Mouse (Mus musculus) forebrain, embryonic 10.5 days (tissue): ENCODE measurements around the gene Nfix. TPM values are rescaled to one million over a fixed set of nuclear protein-coding genes. Genes with fewer than 3 reads are reported as not detected.

Experiments used
- DNase-seq: peaks from one replicate; pipeline ENCODE4 v3.0.0-alpha.2; 2017; ENCODE audit warnings: low spot score; ENCODE audit errors: extremely low spot score
- H3K27ac ChIP-seq: fragments of 300-500 bp; sonication (generic); 2 replicates; pipeline ENCODE4 v1.5.1; 2016; ENCODE audit warnings: mild to moderate bottlenecking
- H3K27me3 ChIP-seq: fragments of 300-500 bp; sonication (generic); 2 replicates; pipeline ENCODE4 v1.6.1; 2016; ENCODE audit warnings: mild to moderate bottlenecking; ENCODE audit not compliant: poor library complexity, severe bottlenecking
- H3K36me3 ChIP-seq: fragments of 300-500 bp; sonication (generic); replicated peaks from 2 replicates; pipeline ENCODE4 v1.6.1; 2016; ENCODE audit warnings: mild to moderate bottlenecking, moderate library complexity
- H3K4me1 ChIP-seq: fragments of 300-500 bp; sonication (generic); 2 replicates; pipeline ENCODE4 v1.6.1; 2016
- H3K4me3 ChIP-seq: fragments of 300-500 bp; sonication (generic); 2 replicates; pipeline ENCODE4 v1.5.1; 2016; ENCODE audit warnings: mild to moderate bottlenecking, moderate library complexity
- H3K9me3 ChIP-seq: fragments of 300-500 bp; sonication (generic); 2 replicates; pipeline ENCODE4 v1.6.1; 2016; ENCODE audit warnings: mild to moderate bottlenecking, moderate library complexity
- WGBS: fragments of 180-500 bp; shearing (Covaris S2); methylation state at CpG from one replicate; pipeline ENCODE4 v1.1.7; 2016; 5-methylcytosine and 5-hydroxymethylcytosine counted together
- polyA plus RNA-seq: library from polyadenylated mRNA; unstranded; fragments of >200 nt; fragmentation: Nextera tagmentation; extraction: Ambion mirVana; gene quantifications from 2 replicates; pipeline ENCODE4 v1.2.1, GENCODE M21; 2016

Nfix gene
- polyA plus RNA-seq, 1 experiment from 2014 or later: 1.8 TPM

- Histone ChIP-seq H3K9me3 (no peaks in the 10 kb centered on the region), H3K4me3 (no peak overlapping the region), H3K4me1 (peaks cover 40% of the 10 kb centered on the region), H3K27me3 (peaks cover 99% of the 10 kb centered on the region), H3K36me3 (no peaks in the 10 kb centered on the region), H3K27ac (no peak overlapping the region)
- WGBS: 48% methylated on average over 7 of the region's 7 CpGs
- no peak for DNase-seq
Observed at GRCm38 (mm10) chr8:84760405-84760805, 39.7 kb downstream of the Nfix start.

- DNase-seq: no peak
- 85% methylated on average over 10 of the region's 10 CpGs for WGBS
- peaks cover 99% of the 10 kb centered on the region for H3K27me3 ChIP-seq
Observed at GRCm38 (mm10) chr8:84759718-84760117, 40.4 kb downstream of the Nfix start.

DNA sequence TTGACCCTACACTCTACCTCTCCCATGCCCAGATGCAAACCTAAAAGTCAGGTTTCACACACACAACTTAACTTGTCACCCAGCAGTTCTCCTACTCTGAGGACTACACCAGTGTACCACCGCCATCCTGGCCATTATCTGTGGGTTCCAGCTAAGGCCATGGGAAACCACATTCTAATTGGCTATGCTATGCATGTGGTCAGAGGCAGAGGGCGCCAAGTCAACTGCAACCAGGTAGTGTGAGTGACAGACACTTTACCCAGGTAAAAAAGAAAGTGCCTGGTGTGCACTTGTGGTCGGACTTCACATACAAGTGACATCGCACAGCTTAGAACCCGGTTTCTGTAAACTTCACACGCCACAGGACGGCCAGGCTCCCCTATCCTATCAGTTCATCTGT is 41.0 kb downstream of the Nfix start:
- 60% methylated on average over 7 of the region's 7 CpGs for WGBS
- Histone ChIP-seq H3K36me3 (no peaks in the 10 kb centered on the region), H3K9me3 (no peaks in the 10 kb centered on the region), H3K27ac (no peak overlapping the region), H3K27me3 (peaks cover 99% of the 10 kb centered on the region), H3K4me3 (no peak overlapping the region), H3K4me1 (peaks cover 29% of the 10 kb centered on the region)
- no peak for DNase-seq

More at GRCm38 (mm10) chr8:84759718-84760117, 40.4 kb downstream of the Nfix start:
- H3K9me3 ChIP-seq: no peaks in the 10 kb centered on the region
- no peak overlapping the region for H3K27ac ChIP-seq
- no peaks in the 10 kb centered on the region for H3K36me3 ChIP-seq
- peaks cover 33% of the 10 kb centered on the region for H3K4me1 ChIP-seq
- H3K4me3 ChIP-seq: no peak overlapping the region

DNA sequence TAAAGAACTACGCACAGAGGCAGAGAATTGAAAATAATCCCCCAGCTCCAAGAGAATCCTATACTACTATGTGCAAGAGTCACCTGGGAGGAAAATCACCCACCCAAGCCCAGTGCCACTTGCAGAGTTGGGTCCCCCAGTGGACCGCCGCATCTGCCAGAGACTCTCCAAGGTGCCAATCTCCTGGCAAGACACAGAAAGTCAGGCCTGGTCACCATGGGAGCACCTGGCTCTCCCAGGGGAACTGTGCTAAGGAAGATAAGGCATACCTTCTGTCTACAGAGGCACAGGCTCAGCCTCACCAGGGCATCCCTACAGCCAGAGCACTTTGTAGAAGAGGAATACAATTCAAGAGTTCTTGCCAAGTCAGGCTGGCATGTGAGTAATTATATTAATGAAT is 41.8 kb downstream of the Nfix start:
- peaks cover 99% of the 10 kb centered on the region for H3K27me3 ChIP-seq
- no peak overlapping the region for H3K4me3 ChIP-seq
- H3K27ac ChIP-seq: no peak overlapping the region
- H3K36me3 ChIP-seq: no peaks in the 10 kb centered on the region
- H3K9me3 ChIP-seq: no peaks in the 10 kb centered on the region
- DNase-seq: no peak
- peaks cover 29% of the 10 kb centered on the region for H3K4me1 ChIP-seq
- WGBS: 90% methylated on average over 3 of the region's 3 CpGs

DNA sequence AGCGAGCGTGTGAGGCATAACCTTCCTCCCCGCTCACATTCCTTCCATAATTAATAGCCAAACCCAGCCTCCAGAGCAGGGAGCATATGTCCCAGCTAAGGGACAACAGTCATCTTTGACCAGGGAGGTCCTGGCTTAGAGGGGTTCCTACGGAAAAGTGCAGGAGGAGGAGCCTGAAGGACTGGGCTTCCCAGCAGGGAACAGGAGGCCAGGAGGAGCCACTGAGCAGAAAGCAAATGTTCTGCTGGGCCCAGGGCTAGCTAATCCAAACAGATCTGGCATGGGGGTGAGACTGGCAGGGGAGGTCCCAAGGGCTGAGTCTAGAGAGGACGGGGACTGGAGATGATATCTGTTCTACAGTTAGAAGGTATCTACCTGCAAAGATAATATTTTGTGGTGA is 42.6 kb downstream of the Nfix start:
- 39% methylated on average over 5 of the region's 5 CpGs for WGBS
- Histone ChIP-seq H3K4me1 (peaks cover 29% of the 10 kb centered on the region), H3K27ac (no peak overlapping the region), H3K4me3 (no peak overlapping the region), H3K27me3 (peaks cover 99% of the 10 kb centered on the region), H3K9me3 (no peaks in the 10 kb centered on the region), H3K36me3 (no peaks in the 10 kb centered on the region)
- no peak for DNase-seq

GRCm38 (mm10) chr8:84752734-84753582 is 47.2 kb downstream of the Nfix start:
- Histone ChIP-seq H3K4me1 (peaks cover 40% of the 10 kb centered on the region), H3K4me3 (no peak overlapping the region), H3K27me3 (peaks cover 100% of the 10 kb centered on the region), H3K27ac (no peak overlapping the region), H3K36me3 (no peaks in the 10 kb centered on the region), H3K9me3 (no peaks in the 10 kb centered on the region)
- DNase-seq: no peak
- WGBS: 70% methylated on average over 6 of the region's 6 CpGs

GRCm38 (mm10) chr8:84749519-84749918 is 50.6 kb downstream of the Nfix start:
- DNase-seq: no peak
- no peaks in the 10 kb centered on the region for H3K9me3 ChIP-seq
- H3K27ac ChIP-seq: no peak overlapping the region
- no peaks in the 10 kb centered on the region for H3K36me3 ChIP-seq
- H3K4me1 ChIP-seq: peaks cover 60% of the 10 kb centered on the region
- H3K4me3 ChIP-seq: no peak overlapping the region
- 78% methylated on average over 16 of the region's 16 CpGs for WGBS
- peaks cover 100% of the 10 kb centered on the region for H3K27me3 ChIP-seq

DNA sequence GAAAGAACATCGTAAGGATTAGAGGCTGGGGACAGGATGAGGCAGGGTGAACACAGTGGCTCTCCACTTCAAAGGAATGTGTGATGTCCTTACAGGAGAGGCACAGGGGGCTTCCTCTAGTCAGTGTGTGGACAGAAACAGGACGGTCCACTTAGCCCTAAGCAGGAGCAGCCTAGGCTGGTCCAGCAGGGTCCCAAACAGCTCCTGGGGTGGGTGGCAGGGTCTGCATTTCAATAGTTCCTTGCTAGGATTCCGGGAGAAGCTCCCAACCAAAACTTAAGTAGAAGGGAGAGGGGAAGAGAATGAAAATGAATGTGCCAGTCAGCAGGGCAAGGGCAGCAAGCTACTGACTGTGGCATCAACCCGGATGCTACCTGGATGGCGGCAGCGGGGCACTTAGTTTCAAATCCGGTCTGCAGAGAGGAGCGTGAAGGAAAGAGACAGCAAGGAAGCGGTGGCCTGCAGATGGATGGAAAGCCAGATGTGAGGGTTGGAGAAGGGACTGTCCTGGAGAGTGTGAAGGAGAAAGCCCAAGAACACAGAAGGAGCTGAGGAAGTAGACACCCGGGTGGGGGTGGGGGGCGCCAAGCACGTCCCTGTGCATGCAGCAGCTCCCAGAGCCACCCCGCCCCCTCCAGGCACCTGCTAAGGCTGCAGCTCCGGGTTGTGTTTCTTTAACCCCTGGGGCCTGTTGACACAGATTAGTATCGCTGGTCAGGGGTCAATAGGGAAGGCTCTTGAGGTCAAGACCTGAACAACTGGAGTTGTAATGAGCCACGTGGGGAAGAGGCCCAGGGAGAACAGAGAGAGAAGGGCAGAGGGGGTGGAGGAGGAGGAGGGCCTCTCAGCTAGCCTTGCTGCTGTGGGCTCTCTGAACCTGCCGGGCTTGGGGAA is 54.9 kb downstream of the Nfix start:
- Histone ChIP-seq H3K36me3 (no peaks in the 10 kb centered on the region), H3K27ac (peak overlapping the region; percentile 85), H3K9me3 (no peaks in the 10 kb centered on the region), H3K4me1 (peaks cover 80% of the 10 kb centered on the region), H3K27me3 (peaks cover 100% of the 10 kb centered on the region), H3K4me3 (peak overlapping the region; percentile 35)
- under 1% methylated on average over 17 of the region's 17 CpGs for WGBS
- DNase-seq: peak; percentile 74

GRCm38 (mm10) chr8:84743517-84744420 is 56.4 kb downstream of the Nfix start:
- H3K4me3 ChIP-seq: peak overlapping the region; percentile 35
- 2% methylated on average over 17 of the region's 17 CpGs for WGBS
- peaks cover 85% of the 10 kb centered on the region for H3K4me1 ChIP-seq
- no peaks in the 10 kb centered on the region for H3K36me3 ChIP-seq
- H3K27ac ChIP-seq: peak overlapping the region; percentile 85
- no peaks in the 10 kb centered on the region for H3K9me3 ChIP-seq
- H3K27me3 ChIP-seq: peaks cover 100% of the 10 kb centered on the region
- peak; percentile 75 for DNase-seq

GRCm38 (mm10) chr8:84743054-84743415 is 57.1 kb downstream of the Nfix start:
- Histone ChIP-seq H3K27me3 (peaks cover 100% of the 10 kb centered on the region), H3K4me3 (peak overlapping the region; percentile 35), H3K36me3 (no peaks in the 10 kb centered on the region), H3K27ac (peak overlapping the region; percentile 85), H3K4me1 (peaks cover 92% of the 10 kb centered on the region), H3K9me3 (no peaks in the 10 kb centered on the region)
- DNase-seq: no peak
- WGBS: 3% methylated on average over 10 of the region's 10 CpGs

DNA sequence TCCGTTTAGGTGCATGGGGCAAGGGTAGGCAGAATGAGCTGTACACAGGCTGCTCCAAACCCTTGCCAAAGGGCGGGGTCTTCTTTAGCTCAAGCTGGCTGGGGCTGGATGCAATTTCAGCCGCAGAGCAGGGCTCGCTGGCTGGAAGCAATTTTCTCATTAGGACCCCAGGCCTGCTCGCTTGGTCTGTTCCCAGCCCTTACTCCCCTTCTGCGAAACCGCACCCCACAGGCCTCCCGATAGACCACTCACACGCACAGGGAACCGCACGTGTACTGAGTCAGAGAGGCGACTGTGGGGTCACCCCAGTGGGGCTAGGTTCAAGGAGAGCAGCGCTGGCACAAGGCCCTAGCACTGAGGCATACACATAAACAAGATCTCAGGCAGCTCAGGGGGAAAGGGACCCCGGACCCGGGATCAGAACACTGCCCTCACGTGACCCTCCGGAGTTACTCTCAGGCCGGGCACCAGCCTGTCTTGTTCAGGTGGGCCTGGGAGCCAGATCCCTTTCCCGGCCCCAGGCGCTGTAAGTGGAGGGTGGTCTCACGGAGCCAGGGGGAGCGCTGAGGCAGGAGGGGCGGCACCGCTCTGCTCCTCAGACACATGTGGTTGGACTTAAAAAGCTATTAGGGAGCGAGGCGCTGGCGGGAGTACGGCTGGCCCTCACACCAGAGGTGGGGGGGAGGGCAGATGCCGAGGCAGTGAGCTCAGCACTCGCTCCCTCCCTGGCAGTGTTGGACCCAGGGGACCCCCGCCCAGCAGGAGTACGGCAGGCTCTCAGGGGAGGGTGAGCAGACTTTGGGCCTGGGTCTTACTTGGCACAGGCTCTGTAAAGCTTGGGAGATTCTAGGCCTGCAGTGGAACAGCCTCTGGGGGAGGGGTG is 57.7 kb downstream of the Nfix start:
- Histone ChIP-seq H3K36me3 (no peaks in the 10 kb centered on the region), H3K9me3 (no peaks in the 10 kb centered on the region), H3K4me1 (peaks cover 99% of the 10 kb centered on the region), H3K27me3 (peaks cover 100% of the 10 kb centered on the region), H3K27ac (peak overlapping the region; percentile 85), H3K4me3 (peak overlapping the region; percentile 35)
- peak; percentile 70 for DNase-seq
- WGBS: 2% methylated on average over 32 of the region's 32 CpGs
